Mouse (Mus musculus) myocyte (in vitro differentiated cells): ENCODE results near the gene Tnxb.

Experiments
- CEBPB ChIP-seq: IDR thresholded peaks from 2 replicates; pipeline ENCODE4 v1.6.1; 2011; ENCODE audit warnings: mild to moderate bottlenecking, moderate library complexity; ENCODE audit not compliant: poor library complexity, insufficient read depth, severe bottlenecking
- E2F4 ChIP-seq: IDR thresholded peaks from one replicate; pipeline ENCODE4 v1.6.1; 2011; ENCODE audit warnings: mild to moderate bottlenecking, control low read depth, moderate library complexity; ENCODE audit not compliant: insufficient read depth
- MYOG ChIP-seq, 3 experiments: IDR thresholded peaks; one replicate each; pipeline ENCODE4 v1.6.1; 2011; ENCODE audit warnings: control low read depth in 2 of 3, low read depth in 2 of 3, mild to moderate bottlenecking in 2 of 3; ENCODE audit not compliant: insufficient read length in 2 of 3, control insufficient read depth in 1 of 3, insufficient read depth in 1 of 3
- POLR2A ChIP-seq: IDR thresholded peaks from one replicate; pipeline ENCODE4 v1.6.1; 2011; ENCODE audit warnings: low read depth, mild to moderate bottlenecking, control low read depth, moderate library complexity; ENCODE audit not compliant: insufficient read length
- SRF ChIP-seq: IDR thresholded peaks from one replicate; pipeline ENCODE4 v1.6.1; 2011; ENCODE audit warnings: low read depth; ENCODE audit not compliant: control insufficient read depth, insufficient read length
- TCF12 ChIP-seq: IDR thresholded peaks from one replicate; pipeline ENCODE4 v1.6.1; 2011; ENCODE audit warnings: mild to moderate bottlenecking, control low read depth; ENCODE audit not compliant: poor library complexity, insufficient read depth, severe bottlenecking

GRCm38 (mm10) chr17:34623161-34623560 lies 47.2 kb upstream of the Tnxb start:
- no peak for TF ChIP-seq SRF
- TF ChIP-seq POLR2A: no peak
- no peak for TF ChIP-seq MYOG (IDR thresholded peaks at IDR 0.05; ENCODE audit: control insufficient read depth in 1 of 3, insufficient read depth in 1 of 3, insufficient read length in 2 of 3, low read depth in 2 of 3)
- no peak for TF ChIP-seq TCF12
- no peak for TF ChIP-seq E2F4
- TF ChIP-seq CEBPB: no peak
